Mouse (Mus musculus) lung, adult 2 months (tissue): ENCODE data around the gene Gsdma3.

Source experiments
- CTCF ChIP-seq: fragments of 200-500 bp; IDR thresholded peaks from 2 replicates; pipeline ENCODE4 v1.5.1; 2011; ENCODE audit warnings: mild to moderate bottlenecking, low read length, control low read depth; ENCODE audit not compliant: insufficient read depth
- POLR2A ChIP-seq: fragments of 200-500 bp; IDR thresholded peaks from 2 replicates; pipeline ENCODE4 v1.6.1; 2011; ENCODE audit warnings: low read depth, mild to moderate bottlenecking, control low read depth, low read length, borderline replicate concordance; ENCODE audit errors: extremely low read depth

DNA sequence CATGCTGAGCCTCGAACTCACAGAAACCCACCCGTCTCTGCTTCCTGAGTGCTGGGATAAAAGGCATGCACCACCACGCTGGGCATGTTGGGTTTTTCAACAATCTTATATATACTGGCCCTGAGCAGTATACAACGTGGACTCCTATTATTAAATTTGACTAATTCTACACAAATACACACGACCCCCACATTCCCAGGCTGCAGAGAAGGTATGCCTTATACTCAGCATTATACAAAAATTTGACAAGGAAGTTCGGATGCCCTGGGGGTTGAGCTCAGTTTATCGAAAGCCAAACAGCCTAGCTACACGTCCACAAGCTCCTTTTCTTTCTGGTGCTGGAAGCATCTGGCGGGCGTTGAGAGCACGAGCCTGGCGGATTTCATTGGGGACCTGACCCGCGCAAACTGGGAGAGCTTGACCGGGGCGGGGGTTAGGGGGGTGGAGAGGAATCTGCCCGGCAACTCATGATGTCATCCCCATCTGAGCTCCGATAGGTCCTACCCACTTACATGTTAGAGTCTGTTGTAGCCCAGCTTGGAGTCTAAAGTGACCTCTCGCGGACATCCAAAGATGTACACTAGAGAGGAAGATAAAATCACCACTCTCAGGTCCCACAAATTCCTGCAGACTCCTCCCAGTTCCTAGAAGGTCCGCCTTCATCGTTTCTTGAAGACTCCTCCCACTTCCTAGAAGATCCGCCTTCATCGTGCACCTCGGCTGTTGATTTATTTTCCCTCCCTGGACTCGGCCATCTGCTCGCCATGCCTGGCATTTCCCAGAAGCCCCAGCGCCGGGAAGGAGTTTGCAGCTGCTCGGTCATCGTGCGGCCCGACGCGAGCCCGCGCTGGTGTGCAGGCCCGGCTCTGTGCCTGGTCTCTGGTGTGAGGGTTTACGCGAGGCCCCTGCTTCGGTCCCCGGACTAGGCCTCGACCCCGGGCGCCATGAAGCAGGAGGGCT, 55.9 kb downstream of the Gsdma3 start, which contains the start of gene Psmd3:
- TF ChIP-seq CTCF (0 out of 2 replicates have a peak, but pooled peaks have one; percentile 0), POLR2A (peak; percentile 86)
